Mouse (Mus musculus) hindbrain, embryonic 13.5 days (tissue): Measurements from ENCODE around the gene Clnk. TPM values are rescaled to one million over a fixed set of nuclear protein-coding genes. Genes with fewer than 3 reads are reported as not detected.
A peak's percentile ranks its signal among the peaks of the same experiment; 100 is the strongest.
"Not testable (repeated sequence)": the region's sequence is repeated elsewhere in the genome, so short reads cannot be mapped to it uniquely, and the experiment has no call there.

Experiments
- ATAC-seq: fragments of 200-750 bp; cut with Nextera tagmentation; 2 replicates; pipeline ENCODE4 v1.8.0; 2017; ENCODE audit warnings: moderate TSS enrichment; ENCODE audit not compliant: low FRiP score
- H3K27ac ChIP-seq: fragments of 300-500 bp; sonication (generic); 2 replicates; pipeline ENCODE4 v1.5.1; 2015; ENCODE audit warnings: inconsistent platforms, mild to moderate bottlenecking, moderate library complexity
- H3K27me3 ChIP-seq: fragments of 300-500 bp; sonication (generic); 2 replicates; pipeline ENCODE4 v1.6.1; 2015; ENCODE audit warnings: mild to moderate bottlenecking, inconsistent platforms
- H3K36me3 ChIP-seq: fragments of 300-500 bp; sonication (generic); 2 replicates; pipeline ENCODE4 v1.6.1; 2015; ENCODE audit warnings: mild to moderate bottlenecking, inconsistent platforms
- H3K4me1 ChIP-seq: fragments of 300-500 bp; sonication (generic); replicated peaks from 2 replicates; pipeline ENCODE4 v1.6.1; 2015; ENCODE audit warnings: inconsistent platforms
- H3K4me2 ChIP-seq: fragments of 300-500 bp; sonication (generic); 2 replicates; pipeline ENCODE4 v1.6.1; 2015; ENCODE audit warnings: inconsistent platforms, mild to moderate bottlenecking, moderate library complexity
- H3K4me3 ChIP-seq: fragments of 300-500 bp; sonication (generic); 2 replicates; pipeline ENCODE4 v1.5.1; 2015; ENCODE audit warnings: mild to moderate bottlenecking, inconsistent platforms
- H3K9ac ChIP-seq: fragments of 300-500 bp; sonication (generic); 2 replicates; pipeline ENCODE4 v1.6.1; 2015; ENCODE audit warnings: mild to moderate bottlenecking, inconsistent platforms
- H3K9me3 ChIP-seq: fragments of 300-500 bp; sonication (generic); 2 replicates; pipeline ENCODE4 v1.6.1; 2016; ENCODE audit warnings: inconsistent platforms
- whole genome bisulfite sequencing: fragments of 180-500 bp; shearing (Covaris S2); methylation state at CpG from one replicate; pipeline ENCODE4 v1.1.7; 2015; 5-methylcytosine and 5-hydroxymethylcytosine counted together
- polyA plus RNA-seq: library from polyadenylated mRNA; unstranded; fragments of >200 nt; fragmentation: Nextera tagmentation; extraction: Ambion mirVana; gene quantifications from 2 replicates; pipeline ENCODE4 v1.2.1, GENCODE M21; 2015

Gene Clnk
- polyA plus RNA-seq: 0.14 and 0.22 TPM in 2 replicates

- Histone ChIP-seq H3K4me1 (peaks cover 7% of the 10 kb centered on the region), H3K27me3 (no peaks in the 10 kb centered on the region), H3K9me3 (no peaks in the 10 kb centered on the region), H3K27ac (no peak within 1 kb of the TSS), H3K4me2 (no peak within 1 kb of the TSS), H3K36me3 (no peaks in the 10 kb centered on the region), H3K4me3 (no peak within 1 kb of the TSS), H3K9ac (no peak within 1 kb of the TSS)
- WGBS: 89% methylated on average over 11 of the region's 11 CpGs
- ATAC-seq: no peak
Observed at GRCm38 (mm10) chr5:38876622-38877021, at the start of gene Clnk. Clnk (minus strand) TSS chr5:38876812.

- Histone ChIP-seq H3K27ac (no peak overlapping the region), H3K9me3 (no peaks in the 10 kb centered on the region), H3K4me2 (no peak overlapping the region), H3K36me3 (no peaks in the 10 kb centered on the region), H3K27me3 (no peaks in the 10 kb centered on the region), H3K4me3 (no peak overlapping the region), H3K4me1 (no peaks in the 10 kb centered on the region), H3K9ac (no peak overlapping the region)
- no peak for ATAC-seq
- WGBS: 55% methylated on average over 3 of the region's 3 CpGs
Observed at GRCm38 (mm10) chr5:38905271-38905670, 28.7 kb upstream of the Clnk start.

GRCm38 (mm10) chr5:38904528-38905044 is 28.0 kb upstream of the Clnk start:
- Histone ChIP-seq H3K4me3 (no peak overlapping the region), H3K36me3 (no peaks in the 10 kb centered on the region)
- ATAC-seq: no peak

GRCm38 (mm10) chr5:38902889-38903288 is 26.3 kb upstream of the Clnk start:
- no peaks in the 10 kb centered on the region for H3K4me1 ChIP-seq

More at GRCm38 (mm10) chr5:38904528-38905044, 28.0 kb upstream of the Clnk start:
- WGBS: 94% methylated on average over 3 of the region's 3 CpGs
- Histone ChIP-seq H3K27me3 (no peaks in the 10 kb centered on the region), H3K4me2 (no peak overlapping the region), H3K27ac (no peak overlapping the region), H3K4me1 (no peaks in the 10 kb centered on the region), H3K9ac (no peak overlapping the region), H3K9me3 (no peaks in the 10 kb centered on the region)

GRCm38 (mm10) chr5:38899051-38899450 is 22.4 kb upstream of the Clnk start:
- H3K4me1 ChIP-seq: no peaks in the 10 kb centered on the region
- H3K27ac ChIP-seq: no peak overlapping the region
- H3K36me3 ChIP-seq: no peaks in the 10 kb centered on the region
- ATAC-seq: no peak
- no peak overlapping the region for H3K4me2 ChIP-seq
- no peaks in the 10 kb centered on the region for H3K9me3 ChIP-seq
- H3K4me3 ChIP-seq: no peak overlapping the region
- WGBS: 85% methylated on average over 2 of the region's 2 CpGs
- no peak overlapping the region for H3K9ac ChIP-seq
- no peaks in the 10 kb centered on the region for H3K27me3 ChIP-seq

More at GRCm38 (mm10) chr5:38902889-38903288, 26.3 kb upstream of the Clnk start:
- no peaks in the 10 kb centered on the region for H3K9me3 ChIP-seq
- no peak overlapping the region for H3K27ac ChIP-seq
- H3K27me3 ChIP-seq: no peaks in the 10 kb centered on the region
- H3K9ac ChIP-seq: no peak overlapping the region
- WGBS: 86% methylated on average over 3 of the region's 3 CpGs
- H3K4me2 ChIP-seq: no peak overlapping the region
- no peak for ATAC-seq
- H3K4me3 ChIP-seq: no peak overlapping the region
- H3K36me3 ChIP-seq: no peaks in the 10 kb centered on the region

GRCm38 (mm10) chr5:38888646-38889045 is 12.0 kb upstream of the Clnk start:
- Histone ChIP-seq H3K27ac (no peak overlapping the region), H3K4me2 (no peak overlapping the region), H3K9me3 (no peaks in the 10 kb centered on the region), H3K4me1 (no peaks in the 10 kb centered on the region), H3K36me3 (no peaks in the 10 kb centered on the region), H3K27me3 (no peaks in the 10 kb centered on the region), H3K9ac (no peak overlapping the region), H3K4me3 (no peak overlapping the region)
- WGBS: 96% methylated on average over 1 of the region's 1 CpGs
- ATAC-seq: no peak

- WGBS: 83% methylated on average over 2 of the region's 2 CpGs
- Histone ChIP-seq H3K27ac (no peak overlapping the region), H3K4me2 (no peak overlapping the region), H3K9ac (no peak overlapping the region), H3K4me3 (no peak overlapping the region), H3K9me3 (no peaks in the 10 kb centered on the region), H3K4me1 (no peaks in the 10 kb centered on the region), H3K27me3 (no peaks in the 10 kb centered on the region), H3K36me3 (no peaks in the 10 kb centered on the region)
- ATAC-seq: no peak
Observed at GRCm38 (mm10) chr5:38886623-38887275, 10.1 kb upstream of the Clnk start.

GRCm38 (mm10) chr5:38882635-38883034 is 6.0 kb upstream of the Clnk start:
- H3K4me1 ChIP-seq, H3K9ac ChIP-seq, H3K27ac ChIP-seq, H3K36me3 ChIP-seq, H3K9me3 ChIP-seq, H3K4me2 ChIP-seq, H3K4me3 ChIP-seq, ATAC-seq, H3K27me3 ChIP-seq: not testable (repeated sequence)
- 100% methylated on average over 1 of the region's 1 CpGs for WGBS

- H3K4me3 ChIP-seq: no peak overlapping the region
- peak; percentile 43; the same call in 1 of the 2 replicates for ATAC-seq
- H3K9ac ChIP-seq: no peak overlapping the region
- H3K36me3 ChIP-seq: no peaks in the 10 kb centered on the region
- H3K4me2 ChIP-seq: no peak overlapping the region
- 76% methylated on average over 4 of the region's 4 CpGs for WGBS
- H3K9me3 ChIP-seq: no peaks in the 10 kb centered on the region
- H3K27ac ChIP-seq: no peak overlapping the region
- no peaks in the 10 kb centered on the region for H3K27me3 ChIP-seq
- peaks cover 7% of the 10 kb centered on the region for H3K4me1 ChIP-seq
Observed at GRCm38 (mm10) chr5:38881728-38882620, 5.4 kb upstream of the Clnk start.

- WGBS: 57% methylated on average over 1 of the region's 1 CpGs
- H3K27ac ChIP-seq: no peak overlapping the region
- H3K4me3 ChIP-seq: no peak overlapping the region
- no peaks in the 10 kb centered on the region for H3K9me3 ChIP-seq
- no peaks in the 10 kb centered on the region for H3K27me3 ChIP-seq
- no peak for ATAC-seq
- H3K4me1 ChIP-seq: peaks cover 7% of the 10 kb centered on the region
- no peak overlapping the region for H3K4me2 ChIP-seq
- no peaks in the 10 kb centered on the region for H3K36me3 ChIP-seq
- no peak overlapping the region for H3K9ac ChIP-seq
Observed at GRCm38 (mm10) chr5:38881416-38881727, 4.8 kb upstream of the Clnk start.

- no peaks in the 10 kb centered on the region for H3K9me3 ChIP-seq
- ATAC-seq: no peak
- H3K4me2 ChIP-seq: no peak overlapping the region
- H3K4me3 ChIP-seq: no peak overlapping the region
- 51% methylated on average over 11 of the region's 11 CpGs for WGBS
- H3K27me3 ChIP-seq: no peaks in the 10 kb centered on the region
- peaks cover 7% of the 10 kb centered on the region for H3K4me1 ChIP-seq
- H3K27ac ChIP-seq: no peak overlapping the region
- H3K36me3 ChIP-seq: no peaks in the 10 kb centered on the region
- no peak overlapping the region for H3K9ac ChIP-seq
Observed at GRCm38 (mm10) chr5:38879989-38880706, 3.5 kb upstream of the Clnk start.

- no peak overlapping the region for H3K9ac ChIP-seq
- H3K4me2 ChIP-seq: no peak overlapping the region
- H3K27me3 ChIP-seq: no peaks in the 10 kb centered on the region
- 39% methylated on average over 3 of the region's 3 CpGs for WGBS
- no peaks in the 10 kb centered on the region for H3K36me3 ChIP-seq
- no peak overlapping the region for H3K4me3 ChIP-seq
- H3K27ac ChIP-seq: no peak overlapping the region
- H3K9me3 ChIP-seq: no peaks in the 10 kb centered on the region
- ATAC-seq: no peak
- H3K4me1 ChIP-seq: peaks cover 5% of the 10 kb centered on the region
Observed at GRCm38 (mm10) chr5:38875403-38875802, 1.2 kb downstream of the Clnk start.
